Mouse (Mus musculus) olfactory bulb, adult 2 months (tissue): ENCODE measurements around the gene Myo10. TPM values are rescaled to one million over a fixed set of nuclear protein-coding genes. Genes with fewer than 3 reads are reported as not detected.

ENCODE experiments used
- H3K27ac ChIP-seq: fragments of 200-500 bp; 2 replicates; pipeline ENCODE4 v1.5.1; 2012; ENCODE audit warnings: low read depth, low read length; ENCODE audit not compliant: insufficient read depth
- H3K4me1 ChIP-seq: fragments of 200-500 bp; 2 replicates; pipeline ENCODE4 v1.6.1; 2012; ENCODE audit warnings: low read length; ENCODE audit not compliant: control insufficient read depth, insufficient read depth
- H3K4me3 ChIP-seq: fragments of 200-500 bp; 2 replicates; pipeline ENCODE4 v1.5.1; 2012; ENCODE audit warnings: mild to moderate bottlenecking, low read depth, low read length, moderate library complexity; ENCODE audit not compliant: insufficient read depth
- CTCF ChIP-seq: fragments of 200-500 bp; IDR thresholded peaks from 2 replicates; pipeline ENCODE4 v1.5.1; 2012; ENCODE audit warnings: low read depth, mild to moderate bottlenecking, low read length, moderate library complexity; ENCODE audit not compliant: insufficient read depth
- POLR2A ChIP-seq: fragments of 200-500 bp; IDR thresholded peaks from 2 replicates; pipeline ENCODE4 v1.6.1; 2012; ENCODE audit warnings: mild to moderate bottlenecking, low read depth, low read length, moderate library complexity; ENCODE audit not compliant: insufficient read depth
- WGBS: fragments of 180-500 bp; shearing (Covaris S2); methylation state at CpG from one replicate; pipeline ENCODE4 v1.1.7; 2018; 5-methylcytosine and 5-hydroxymethylcytosine counted together
- polyA plus RNA-seq: library from polyadenylated mRNA; stranded (reverse); fragments of >200 nt; gene quantifications from 2 replicates; pipeline ENCODE4 v1.2.4, GENCODE M21; 2012; ENCODE audit warnings: low replicate concordance; ENCODE audit not compliant: missing spikeins, insufficient read depth, insufficient read length

The Myo10 gene
- polyA plus RNA-seq, 1 experiment, result not detected

- TF ChIP-seq CTCF, result no peak
- TF ChIP-seq POLR2A, result no peak
These were observed 194.9 kb downstream of the Myo10 start for GRCm38 (mm10) chr15:25817191-25817590.

DNA sequence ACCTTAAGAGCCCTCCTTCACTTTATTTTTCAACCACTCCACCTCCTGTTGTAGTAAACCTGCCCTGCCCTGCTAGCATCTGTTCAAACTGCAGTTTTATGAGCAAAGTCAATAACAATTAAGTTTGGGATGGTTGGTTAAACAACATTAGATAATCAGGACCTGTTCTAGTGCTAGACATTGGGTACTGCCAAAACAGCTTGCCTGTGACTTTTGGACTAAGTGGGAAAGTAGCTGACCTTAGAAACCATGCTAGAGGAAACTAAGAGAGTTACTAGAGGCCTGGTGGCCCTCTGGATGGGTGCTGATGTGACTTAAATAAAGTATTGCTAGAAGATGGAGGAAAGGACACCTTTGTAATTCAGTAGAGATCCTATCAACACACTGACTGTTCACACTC, 199.7 kb downstream of the Myo10 start:
- TF ChIP-seq POLR2A (no peak), CTCF (no peak)
- Histone ChIP-seq H3K4me3 (no peak overlapping the region), H3K27ac (no peak overlapping the region), H3K4me1 (peaks cover 2% of the 10 kb centered on the region; the same call in 1 of the 2 replicates)

More at GRCm38 (mm10) chr15:25817191-25817590, 194.9 kb downstream of the Myo10 start:
- Histone ChIP-seq H3K4me1 (peaks cover 3% of the 10 kb centered on the region; the same call in 1 of the 2 replicates), H3K27ac (no peak overlapping the region), H3K4me3 (no peak overlapping the region)
- 88% methylated on average over 2 of the region's 2 CpGs for WGBS

DNA sequence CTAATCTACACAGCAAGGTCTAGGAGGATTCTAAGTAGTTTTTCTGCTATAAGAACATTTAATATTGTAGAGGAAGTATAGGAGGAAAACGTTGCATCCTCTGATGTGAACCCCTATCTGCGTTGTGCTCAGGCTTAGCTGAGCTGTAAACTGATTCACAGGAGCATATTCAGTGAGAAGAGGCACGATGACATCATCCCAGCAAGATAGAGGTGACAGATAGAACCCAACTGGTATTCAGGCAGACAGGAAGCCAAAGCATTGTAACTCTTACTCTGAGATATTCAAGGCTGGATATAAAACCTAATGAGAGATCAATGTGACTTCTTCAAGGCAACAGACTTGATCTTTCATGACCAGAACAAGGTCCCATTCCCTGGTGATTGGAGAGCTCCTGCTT, 200.3 kb downstream of the Myo10 start:
- TF ChIP-seq POLR2A (no peak), CTCF (no peak)
- Histone ChIP-seq H3K27ac (no peak overlapping the region), H3K4me3 (no peak overlapping the region), H3K4me1 (peaks cover 2% of the 10 kb centered on the region)
- 68% methylated on average over 3 of the region's 3 CpGs for WGBS

DNA sequence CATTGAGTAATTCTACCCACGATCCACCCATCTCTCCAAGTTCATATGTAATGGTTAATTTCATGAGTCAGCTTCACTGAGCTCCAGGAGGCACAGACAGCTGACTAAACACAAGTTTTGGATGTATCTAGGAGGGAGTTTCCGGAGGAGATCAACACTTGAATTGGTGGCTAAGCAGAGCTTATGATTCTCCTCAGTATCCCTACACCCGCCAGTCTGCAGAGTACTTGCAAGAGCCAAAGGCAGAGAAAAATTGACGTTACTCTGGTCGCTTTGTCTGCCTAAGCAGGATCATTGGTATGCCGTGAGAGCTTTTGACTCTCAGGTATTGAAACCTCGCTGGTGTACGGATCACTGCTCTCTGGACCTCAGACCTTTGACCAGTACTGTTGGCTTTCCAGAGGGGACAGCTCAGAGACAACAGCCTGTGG, 204.2 kb downstream of the Myo10 start:
- no peak overlapping the region for H3K27ac ChIP-seq
- WGBS, result 66% methylated on average over 8 of the region's 8 CpGs

GRCm38 (mm10) chr15:25828464-25828863, 206.1 kb downstream of the Myo10 start:
- TF ChIP-seq CTCF (no peak), POLR2A (no peak)
- WGBS, result 80% methylated on average over 10 of the region's 10 CpGs
- H3K4me1 ChIP-seq, result peaks cover 2% of the 10 kb centered on the region
- H3K27ac ChIP-seq, result no peak overlapping the region
- no peak overlapping the region for H3K4me3 ChIP-seq

More for the DNA sequence above, 204.2 kb downstream of the Myo10 start:
- TF ChIP-seq POLR2A (no peak), CTCF (no peak)
- Histone ChIP-seq H3K4me1 (peaks cover 2% of the 10 kb centered on the region), H3K4me3 (no peak overlapping the region)

- WGBS, result 87% methylated on average over 2 of the region's 2 CpGs
- H3K4me1 ChIP-seq, result peaks cover 2% of the 10 kb centered on the region
- no peak overlapping the region for H3K27ac ChIP-seq
- H3K4me3 ChIP-seq, result no peak overlapping the region
- no peak for TF ChIP-seq POLR2A
- no peak for TF ChIP-seq CTCF
These were observed 208.1 kb downstream of the Myo10 start for GRCm38 (mm10) chr15:25830426-25830825.

DNA sequence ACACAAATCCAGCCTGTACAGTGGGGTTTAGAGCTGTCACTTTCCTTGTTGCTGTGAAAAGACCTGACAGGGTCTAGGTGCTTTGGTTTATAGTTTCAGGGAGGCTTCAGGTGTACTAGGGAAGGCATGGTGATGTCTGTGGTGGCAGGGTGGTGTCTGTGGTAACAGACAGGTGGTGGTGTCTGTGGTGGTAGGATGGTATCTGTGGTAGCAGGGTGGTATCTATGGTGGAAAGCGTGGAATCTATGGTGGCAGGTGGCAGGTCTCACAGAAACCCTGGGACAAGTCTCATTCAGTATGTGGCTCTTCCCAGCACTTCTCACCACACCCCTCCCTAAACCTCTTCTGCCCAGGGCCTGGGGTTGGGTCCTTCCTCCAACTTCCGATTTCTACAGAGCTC, 212.0 kb downstream of the Myo10 start:
- TF ChIP-seq POLR2A (no peak), CTCF (no peak)
- WGBS, result 92% methylated on average over 2 of the region's 2 CpGs
- no peak overlapping the region for H3K27ac ChIP-seq
- H3K4me3 ChIP-seq, result no peak overlapping the region
- no peaks in the 10 kb centered on the region for H3K4me1 ChIP-seq

DNA sequence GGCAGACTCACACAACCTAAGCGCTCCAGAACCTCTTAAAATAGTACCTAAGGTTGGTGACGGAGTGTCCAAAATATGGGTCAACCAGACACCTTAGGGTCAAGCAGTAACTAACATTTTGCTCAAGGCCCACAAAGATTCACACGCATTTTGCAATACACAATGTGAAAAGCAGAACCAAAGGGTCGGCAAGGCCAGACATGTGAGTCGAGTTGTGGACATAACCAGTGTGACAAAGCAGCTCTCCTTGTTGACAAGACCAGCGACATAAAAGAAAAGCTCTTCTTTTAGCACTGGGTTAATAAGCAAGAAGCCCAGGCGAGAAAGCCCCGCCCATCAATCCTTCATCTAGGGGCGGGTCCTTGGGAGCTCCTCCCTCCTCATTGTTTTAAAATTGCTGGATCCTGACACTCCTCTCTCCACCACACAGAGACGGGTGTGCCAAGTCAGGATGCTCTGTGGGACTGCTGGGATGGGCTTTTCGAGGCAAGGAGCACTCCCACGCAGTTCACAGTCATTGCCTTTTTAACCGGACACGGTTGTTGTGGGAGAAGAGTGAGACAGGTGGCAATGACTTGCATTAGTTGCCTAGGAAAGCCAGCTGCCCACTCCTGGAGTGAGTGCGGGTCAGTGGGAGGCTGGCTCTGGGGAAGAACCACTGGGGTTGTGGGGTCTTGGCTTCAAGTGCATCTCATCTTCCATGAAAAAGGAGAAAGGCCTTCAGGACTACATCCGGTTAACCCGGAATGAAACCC, 212.8 kb downstream of the Myo10 start:
- no peak overlapping the region for H3K4me3 ChIP-seq
- WGBS, result 92% methylated on average over 17 of the region's 17 CpGs
- TF ChIP-seq CTCF, result no peak
- TF ChIP-seq POLR2A, result no peak
- no peaks in the 10 kb centered on the region for H3K4me1 ChIP-seq
- H3K27ac ChIP-seq, result no peak overlapping the region

DNA sequence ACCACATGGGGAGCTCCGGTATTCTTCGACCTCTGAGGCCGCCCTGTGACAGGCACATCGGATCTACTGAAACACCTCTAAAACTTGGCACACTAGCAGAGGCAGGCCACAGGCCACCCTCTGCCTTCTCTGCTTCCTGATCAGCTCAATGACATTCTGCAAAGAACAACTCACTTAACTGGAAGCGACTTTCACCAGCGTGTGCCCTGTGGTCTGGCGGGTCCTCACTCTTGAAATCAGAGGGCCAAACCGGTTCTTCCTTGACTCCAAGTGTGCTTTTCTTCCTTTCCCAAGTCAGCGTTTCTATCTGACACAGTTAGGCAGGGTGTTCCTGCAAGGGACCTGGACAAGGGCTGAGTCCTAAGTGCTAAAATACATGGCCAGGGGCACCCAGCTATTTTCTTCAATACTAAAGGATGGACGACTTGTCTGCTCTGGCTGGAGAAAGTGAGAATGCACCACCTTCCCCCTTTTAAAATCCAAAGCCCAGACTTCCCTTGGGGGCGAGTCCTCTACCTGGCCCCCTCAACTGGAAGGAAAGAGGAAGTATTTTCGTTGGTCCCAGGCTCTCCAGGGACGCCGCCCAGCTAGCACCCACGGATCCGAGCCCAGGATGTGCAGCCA, 220.2 kb downstream of the Myo10 start:
- Histone ChIP-seq H3K4me3 (peak overlapping the region; percentile 96), H3K4me1 (0 out of 2 replicates have a peak, but pooled peaks cover 3% of the 10 kb centered on the region), H3K27ac (0 out of 2 replicates have a peak overlapping the region, but pooled peaks have one; percentile 11)
- TF ChIP-seq POLR2A (no peak), CTCF (no peak)
- 22% methylated on average over 16 of the region's 16 CpGs for WGBS
